Comparison of ENCODE assay signal across 8 mouse cellular contexts in genomic region chrX:144318164-144318979, GRCm38 (mm10). TPM values are rescaled to one million over a fixed set of nuclear protein-coding genes. Genes with fewer than 3 reads are reported as not detected.
A peak's percentile ranks its signal among the peaks of the same experiment; 100 is the strongest.
DNase-seq lines count a peak whose midpoint lies in the region; ATAC-seq and TF ChIP-seq lines count a peak whose summit lies in the region.

No protein-coding gene starts in this region.

- no peak for TF ChIP-seq POLR2A in embryonic fibroblast, embryonic 13.5 days (IDR thresholded peaks at IDR 0.05; ENCODE audit: low read depth, low read length)

- DNase-seq in frontal cortex, postnatal 14 days (ENCODE audit: low spot score in 2 of 2): no peak
- DNase-seq in adrenal gland, adult 8-10 months: peak; percentile 6
- DNase-seq in liver, embryonic 11.5 days (ENCODE audit: low spot score): peak; percentile 57
- peak; percentile 17 for DNase-seq in stomach, postnatal 0 days (ENCODE audit: low spot score)

- H3K4me1 ChIP-seq in embryonic fibroblast, embryonic 13.5 days (ENCODE audit: control insufficient read depth, insufficient read depth, low read length): 0 out of 2 replicates have a peak, but pooled peaks cover 3% of the 10 kb centered on the region
- H3K4me1 ChIP-seq in liver, embryonic 11.5 days (replicated peaks; ENCODE audit: control insufficient read depth, insufficient read depth, low read length): no peaks in the 10 kb centered on the region; the same call in none of the 2 replicates
- no peaks in the 10 kb centered on the region for H3K4me1 ChIP-seq in stomach, postnatal 0 days (replicated peaks; ENCODE audit: control insufficient read depth, insufficient read depth)

- TF ChIP-seq EP300 in stomach, postnatal 0 days (optimal IDR thresholded peaks at IDR 0.05): no peak

- H3K27me3 ChIP-seq in liver, embryonic 11.5 days (replicated peaks; ENCODE audit: control insufficient read depth, insufficient read depth, low read length): no peaks in the 10 kb centered on the region; the same call in 1 of the 2 replicates
- no peaks in the 10 kb centered on the region for H3K27me3 ChIP-seq in stomach, postnatal 0 days (ENCODE audit: control insufficient read depth, insufficient read depth, low read length)

- peak overlapping the region; percentile 64 for H3K4me2 ChIP-seq in liver, embryonic 11.5 days
- peak overlapping the region; percentile 76 for H3K4me2 ChIP-seq in stomach, postnatal 0 days (replicated peaks; ENCODE audit: low read depth)

- TF ChIP-seq CTCF in embryonic fibroblast, embryonic 13.5 days (IDR thresholded peaks at IDR 0.05; ENCODE audit: borderline replicate concordance, insufficient read depth, low read length): no peak
- TF ChIP-seq CTCF in stomach, postnatal 0 days (IDR thresholded peaks at IDR 0.05; ENCODE audit: low read depth): no peak

- H3K36me3 ChIP-seq in liver, embryonic 11.5 days (ENCODE audit: control insufficient read depth, insufficient read depth, low read length): no peaks in the 10 kb centered on the region
- H3K36me3 ChIP-seq in stomach, postnatal 0 days (ENCODE audit: control insufficient read depth, insufficient read depth, low read length): no peaks in the 10 kb centered on the region

- WGBS in liver, embryonic 11.5 days: 11% methylated on average over 40 of the region's 53 CpGs
- WGBS in stomach, postnatal 0 days: 17% methylated on average over 37 of the region's 53 CpGs

- H3K27ac ChIP-seq in embryonic fibroblast, embryonic 13.5 days (ENCODE audit: insufficient read depth, low read length): no peak overlapping the region
- H3K27ac ChIP-seq in liver, embryonic 11.5 days (ENCODE audit: low read depth, low read length): peak overlapping the region; percentile 52
- H3K27ac ChIP-seq in stomach, postnatal 0 days (replicated peaks): peak overlapping the region; percentile 63; the same call in 1 of the 2 replicates

- peak overlapping the region; percentile 89 for H3K4me3 ChIP-seq in embryonic fibroblast, embryonic 13.5 days (ENCODE audit: insufficient read depth, low read length)
- H3K4me3 ChIP-seq in liver, embryonic 11.5 days (ENCODE audit: low read depth, low read length): peak overlapping the region; percentile 69
- H3K4me3 ChIP-seq in stomach, postnatal 0 days (ENCODE audit: low read depth, low read length): peak overlapping the region; percentile 61

- H3K9ac ChIP-seq in liver, embryonic 11.5 days (ENCODE audit: low read depth, low read length): peak overlapping the region; percentile 79
- H3K9ac ChIP-seq in stomach, postnatal 0 days (ENCODE audit: low read length): peak overlapping the region; percentile 68

- no peaks in the 10 kb centered on the region for H3K9me3 ChIP-seq in liver, embryonic 11.5 days (ENCODE audit: control insufficient read depth, low read length)
- H3K9me3 ChIP-seq in stomach, postnatal 0 days (ENCODE audit: control insufficient read depth, low read length): no peaks in the 10 kb centered on the region

- ATAC-seq in frontal cortex, adult (ENCODE audit: low TSS enrichment): peak; percentile 80
- peak; percentile 59 to 65 for ATAC-seq in hematopoietic stem cell, adult 5-6 weeks (replicated peaks in 1 of 2; ENCODE audit: insufficient read depth in 1 of 2, low FRiP score in 2 of 2, low TSS enrichment in 1 of 2, low read depth in 1 of 2, poor library complexity in 2 of 2, severe bottlenecking in 2 of 2)
- ATAC-seq in liver, embryonic 11.5 days (replicated peaks; ENCODE audit: low FRiP score): peak; percentile 75
- 0 out of 2 replicates have a peak, but pooled peaks have one; percentile 13 for ATAC-seq in monocyte, adult 5-6 weeks (replicated peaks; ENCODE audit: insufficient number of reproducible peaks, low FRiP score, low TSS enrichment, poor library complexity, severe bottlenecking)
- ATAC-seq in stomach, postnatal 0 days (ENCODE audit: low FRiP score, low TSS enrichment): peak; percentile 76

RNA-seq across cellular contexts. Expression of gene Alg13, which starts 0.8 kb away (rescaled TPM):
- 10 to 100 TPM in 1 of 4 experiments, 1 to 10 TPM in 3; 7.4 to 13.6 (median 8.5) TPM for total RNA-seq in adrenal gland, adult 8-10 months (2022)
- 14.7 and 22.1 TPM in 2 replicates for polyA plus RNA-seq in embryonic fibroblast, embryonic 13.5 days (2011; ENCODE audit: insufficient read length, low read depth, missing spikeins)
- total RNA-seq in hematopoietic stem cell, adult 5-6 weeks (2017): 17.4 and 20.8 TPM in 2 replicates
- 21.8 and 24.0 TPM in 2 replicates for polyA plus RNA-seq in liver, embryonic 11.5 days (2014; fragmentation: Nextera tagmentation; extraction: Ambion mirVana)
- total RNA-seq in monocyte, adult 5-6 weeks (2017): 12.1 to 20.9 TPM (median 16.4 TPM) in 3 replicates
- polyA plus RNA-seq in stomach, postnatal 0 days (2015; fragmentation: Nextera tagmentation; extraction: Ambion mirVana): 9.3 and 10.6 TPM in 2 replicates

Comparison
In these comparisons a context has a peak if more than half of its experiments do, and no peak if none do; other contexts are left out.
1. ATAC-seq: peak in every context shown above with its lines; median percentile 80 in frontal cortex, adult; 76 in stomach, postnatal 0 days; 75 in liver, embryonic 11.5 days; 62 in hematopoietic stem cell, adult 5-6 weeks; 13 in monocyte, adult 5-6 weeks.
2. DNase-seq: peak in adrenal gland, adult 8-10 months (single experiment), liver, embryonic 11.5 days (single experiment) and stomach, postnatal 0 days (single experiment); none in frontal cortex, postnatal 14 days (0 of 2).
3. Peak in every context shown above with its lines, with median percentiles within 50 percentile points of each other: H3K4me3 ChIP-seq.